In the genomic region with DNA sequence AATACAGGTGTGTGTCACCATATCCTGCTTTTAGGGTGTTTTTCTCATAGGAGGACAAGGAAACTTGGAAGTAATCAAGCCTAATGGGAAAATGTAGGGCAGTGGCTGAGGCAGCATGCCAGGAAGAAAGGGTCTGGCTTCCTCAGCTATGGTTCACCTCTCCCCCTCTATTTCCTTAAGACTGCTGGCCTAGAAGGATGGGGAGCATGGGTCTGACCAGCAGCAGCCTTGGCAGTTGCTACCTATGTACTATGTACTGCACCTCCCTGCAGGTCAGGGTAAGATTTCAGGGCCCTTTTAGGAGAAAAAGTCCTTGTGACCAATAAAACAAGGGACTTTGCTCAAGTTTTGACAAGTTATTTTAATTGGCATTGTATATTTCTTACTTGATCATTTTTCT, we compare ENCODE assay signal across 10 mouse cellular contexts. TPM values are rescaled to one million over a fixed set of nuclear protein-coding genes. Genes with fewer than 3 reads are reported as not detected.
DNase-seq lines count a peak whose midpoint lies in the region; ATAC-seq and TF ChIP-seq lines count a peak whose summit lies in the region.
"Had no signal": no experiment of that assay in that cellular context is flagged by ENCODE, and none has a peak within 500 bp of the region (broad histone marks: within the 10 kb centered on the region; RNA-seq: fewer than 3 reads in every experiment).

No protein-coding gene starts in this region.

- no peak overlapping the region for H3K9ac ChIP-seq in heart, adult 2 months (ENCODE audit: low read depth, low read length)
- no peak overlapping the region for H3K9ac ChIP-seq in hindbrain, embryonic 11.5 days (ENCODE audit: low read depth, low read length)

- TF ChIP-seq POLR2A in heart, adult 2 months (IDR thresholded peaks at IDR 0.05; ENCODE audit: insufficient read depth, low read depth, low read length) = no peak

- peaks cover 48% of the 10 kb centered on the region for H3K36me3 ChIP-seq in heart, embryonic 10.5 days
- peaks cover 7% of the 10 kb centered on the region for H3K36me3 ChIP-seq in heart, adult 2 months (ENCODE audit: control insufficient read depth, insufficient read depth, low read length)
- peaks cover 67% of the 10 kb centered on the region for H3K36me3 ChIP-seq in G1E (replicated peaks)
- peaks cover 4% of the 10 kb centered on the region; the same call in 1 of the 2 replicates for H3K36me3 ChIP-seq in hindbrain, embryonic 11.5 days (ENCODE audit: control insufficient read depth, insufficient read depth, low read length)
- peaks cover 34% of the 10 kb centered on the region for H3K36me3 ChIP-seq in macrophage (ENCODE audit: inconsistent target)

- peaks cover 13% of the 10 kb centered on the region for H3K4me1 ChIP-seq in heart, embryonic 10.5 days
- peaks cover 5% of the 10 kb centered on the region for H3K4me1 ChIP-seq in heart, adult 2 months (ENCODE audit: control insufficient read depth, insufficient read depth, low read length)
- peaks cover 27% of the 10 kb centered on the region for H3K4me1 ChIP-seq in G1E (ENCODE audit: insufficient read depth, low read depth, low read length)
- H3K4me1 ChIP-seq in hindbrain, embryonic 11.5 days (replicated peaks; ENCODE audit: control insufficient read depth, insufficient read depth, low read length) = no peaks in the 10 kb centered on the region

- no peak overlapping the region for H3K27ac ChIP-seq in heart, embryonic 10.5 days
- H3K27ac ChIP-seq in heart, adult 2 months = no peak overlapping the region
- no peak overlapping the region for H3K27ac ChIP-seq in hindbrain, embryonic 11.5 days (ENCODE audit: low read depth, low read length)
- H3K27ac ChIP-seq in macrophage = no peak overlapping the region

- peak overlapping the region; percentile 95; the same call in 1 of the 2 replicates for H3K4me2 ChIP-seq in hindbrain, embryonic 11.5 days (replicated peaks; ENCODE audit: low read depth, low read length)

- H3K4me3 ChIP-seq in heart, embryonic 10.5 days = peak overlapping the region; percentile 90
- no peak overlapping the region for H3K4me3 ChIP-seq in heart, adult 2 months
- H3K4me3 ChIP-seq in G1E (ENCODE audit: low read depth, low read length) (peak overlapping the region; percentile 87; the same call in 1 of the 2 replicates), macrophage (ENCODE audit: inconsistent target) (peak overlapping the region; percentile 57)
- no peak overlapping the region for H3K4me3 ChIP-seq in hindbrain, embryonic 11.5 days (ENCODE audit: low read depth, low read length)

- H3K79me2 ChIP-seq in heart, adult 2 months (replicated peaks; ENCODE audit: control insufficient read depth, insufficient read depth, low read length) = no peaks in the 10 kb centered on the region
- H3K79me2 ChIP-seq in macrophage (ENCODE audit: inconsistent target) = peaks cover 39% of the 10 kb centered on the region

- intact Hi-C loops in heart, adult 2 months (cut with DNase I) = loop anchor here (2.0 to 5.0 kb wide), 4 partner anchors 57 to 239 kb away; a partner anchor contains a TSS

- no peak for TF ChIP-seq CTCF in heart, adult 2 months (IDR thresholded peaks at IDR 0.05)
- TF ChIP-seq CTCF in G1E (IDR thresholded peaks at IDR 0.05; ENCODE audit: low read depth, low read length) = no peak

- TF ChIP-seq EP300 in heart, adult 2 months (IDR thresholded peaks at IDR 0.05; ENCODE audit: insufficient read depth, low read depth, low read length) = no peak

- H3K9me3 ChIP-seq in heart, embryonic 10.5 days = no peaks in the 10 kb centered on the region
- no peaks in the 10 kb centered on the region for H3K9me3 ChIP-seq in G1E (replicated peaks)
- no peaks in the 10 kb centered on the region for H3K9me3 ChIP-seq in hindbrain, embryonic 11.5 days (ENCODE audit: control insufficient read depth, low read length)

- no peaks in the 10 kb centered on the region for H3K27me3 ChIP-seq in heart, embryonic 10.5 days (ENCODE audit: insufficient read depth, poor library complexity, severe bottlenecking)
- no peaks in the 10 kb centered on the region for H3K27me3 ChIP-seq in heart, adult 2 months (ENCODE audit: control insufficient read depth, insufficient read depth, low read length)
- no peaks in the 10 kb centered on the region for H3K27me3 ChIP-seq in G1E (ENCODE audit: insufficient read depth, low read length)
- no peaks in the 10 kb centered on the region for H3K27me3 ChIP-seq in hindbrain, embryonic 11.5 days (ENCODE audit: control insufficient read depth, insufficient read depth, low read length)

- DNase-seq in heart, embryonic 10.5 days (ENCODE audit: low spot score) = no peak
- no peak for DNase-seq in heart, adult 2 months
- no peak for DNase-seq in G1E (ENCODE audit: low spot score)
- no peak for DNase-seq in hindbrain, embryonic 11.5 days (ENCODE audit: low spot score)
- no peak for DNase-seq in spleen, postnatal 36 days (ENCODE audit: low spot score in 2 of 2)
- DNase-seq in adrenal gland, postnatal 36 days = no peak
- DNase-seq in embryo, embryonic 11 days = no peak
- DNase-seq: kidney, postnatal 14 days; retina, postnatal 1 day had no signal

- ATAC-seq in G1E (ENCODE audit: extremely low read depth, insufficient number of reproducible peaks, low FRiP score, poor library complexity, severe bottlenecking) = no peak
- no peak for ATAC-seq in hindbrain, embryonic 11.5 days (ENCODE audit: low FRiP score)

RNA-seq across cellular contexts. Expression of a gene that starts 0.8 kb away (rescaled TPM):
- polyA plus RNA-seq in heart, embryonic 10.5 days (2016; fragmentation: Nextera tagmentation; extraction: Ambion mirVana) = 73.7 and 78.3 TPM in 2 replicates
- 10 to 100 TPM; 44.1 to 47.6 TPM for total RNA-seq in heart, adult 2 months (2021)
- 124 and 128 TPM in 2 replicates for polyA plus RNA-seq in heart, adult 2 months (2012; rRNA removed)
- total RNA-seq in G1E (2014; fragmentation: Nextera tagmentation) (66.7 and 68.5 TPM in 2 replicates), G1E (2017) (56.3 and 68.6 TPM in 2 replicates)
- polyA plus RNA-seq in G1E (2012) (106 and 122 TPM in 2 replicates), macrophage (2018) (26.9 to 46.4 TPM (median 35.9 TPM) in 3 replicates)
- polyA plus RNA-seq in hindbrain, embryonic 11.5 days (2014; fragmentation: Nextera tagmentation; extraction: Ambion mirVana) = 19.2 and 22.3 TPM in 2 replicates
- 100 to 1,000 TPM; 190 to 547 (median 342) TPM for total RNA-seq in macrophage (2018; cell fraction: chromatin; rRNA removed)
- 10 to 100 TPM; 22.6 to 51.7 (median 29.9) TPM for total RNA-seq in macrophage (2018; cell fraction: cytosol; rRNA removed)
- 100 to 1,000 TPM in 21 of 26 experiments, 10 to 100 TPM in 5; 56.2 to 292 (median 135) TPM for total RNA-seq in macrophage (2018; cell fraction: nucleus; rRNA removed)
- total RNA-seq in adrenal gland, postnatal 36 days (2021) = 100 to 1,000 TPM; 109 to 121 TPM

RNA-seq across cellular contexts. Expression of a gene that starts 18.5 kb away (rescaled TPM):
- polyA plus RNA-seq in heart, embryonic 10.5 days (2016; fragmentation: Nextera tagmentation; extraction: Ambion mirVana) = 4.5 TPM in 2 replicates
- 1 to 10 TPM; 5.4 to 5.9 TPM for total RNA-seq in heart, adult 2 months (2021)
- 8.0 and 8.2 TPM in 2 replicates for polyA plus RNA-seq in heart, adult 2 months (2012; rRNA removed)
- total RNA-seq in G1E (2014; fragmentation: Nextera tagmentation) = 0.58 and 3.0 TPM in 2 replicates
- total RNA-seq in G1E (2017) = 2.1 and 2.6 TPM in 2 replicates
- polyA plus RNA-seq in G1E (2012) = 9.3 and 10.7 TPM in 2 replicates
- 5.3 and 6.3 TPM in 2 replicates for polyA plus RNA-seq in hindbrain, embryonic 11.5 days (2014; fragmentation: Nextera tagmentation; extraction: Ambion mirVana)
- 10 to 100 TPM in 15 of 26 experiments, 1 to 10 TPM in 11; 2.1 to 22.7 (median 11.8) TPM for total RNA-seq in macrophage (2018; cell fraction: chromatin; rRNA removed)
- 1 to 10 TPM; 4.6 to 8.4 (median 6.7) TPM for total RNA-seq in macrophage (2018; cell fraction: cytosol; rRNA removed)
- total RNA-seq in macrophage (2018; cell fraction: nucleus; rRNA removed) = 10 to 100 TPM in 17 of 26 experiments, 1 to 10 TPM in 9; 2.6 to 22.2 (median 11.6) TPM
- 3.3 to 8.3 TPM (median 5.6 TPM) in 3 replicates for polyA plus RNA-seq in macrophage (2018)
- 10 to 100 TPM in 1 of 2 experiments, 1 to 10 TPM in 1; 9.8 to 10.9 TPM for total RNA-seq in adrenal gland, postnatal 36 days (2021)

RNA-seq across cellular contexts. Expression of a gene that starts 28.5 kb away (rescaled TPM):
- 79.9 and 92.8 TPM in 2 replicates for polyA plus RNA-seq in heart, embryonic 10.5 days (2016; fragmentation: Nextera tagmentation; extraction: Ambion mirVana)
- total RNA-seq in heart, adult 2 months (2021) = 10 to 100 TPM; 28.2 to 30.1 TPM
- polyA plus RNA-seq in heart, adult 2 months (2012; rRNA removed) = 53.5 and 58.0 TPM in 2 replicates
- total RNA-seq in G1E (2014; fragmentation: Nextera tagmentation) (40.3 and 59.7 TPM in 2 replicates), G1E (2017) (130 and 175 TPM in 2 replicates)
- polyA plus RNA-seq in G1E (2012) (33.3 and 36.2 TPM in 2 replicates), macrophage (2018) (45.0 to 80.9 TPM (median 72.1 TPM) in 3 replicates)
- polyA plus RNA-seq in hindbrain, embryonic 11.5 days (2014; fragmentation: Nextera tagmentation; extraction: Ambion mirVana) = 104 TPM in 2 replicates
- 100 to 1,000 TPM in 17 of 26 experiments, 10 to 100 TPM in 9; 68.9 to 156 (median 111) TPM for total RNA-seq in macrophage (2018; cell fraction: chromatin; rRNA removed)
- 10 to 100 TPM; 52.4 to 77.9 (median 61.9) TPM for total RNA-seq in macrophage (2018; cell fraction: cytosol; rRNA removed)
- 100 to 1,000 TPM in 19 of 26 experiments, 10 to 100 TPM in 7; 63.3 to 204 (median 110) TPM for total RNA-seq in macrophage (2018; cell fraction: nucleus; rRNA removed)
- total RNA-seq in adrenal gland, postnatal 36 days (2021) = 10 to 100 TPM; 48.2 to 58.0 TPM

RNA-seq across cellular contexts. Expression of a gene that starts 57.8 kb away (rescaled TPM):
- 36.2 and 38.1 TPM in 2 replicates for polyA plus RNA-seq in heart, embryonic 10.5 days (2016; fragmentation: Nextera tagmentation; extraction: Ambion mirVana)
- total RNA-seq in heart, adult 2 months (2021) = 10 to 100 TPM; 22.4 to 28.7 TPM
- 50.5 and 52.0 TPM in 2 replicates for polyA plus RNA-seq in heart, adult 2 months (2012; rRNA removed)
- total RNA-seq in G1E (2014; fragmentation: Nextera tagmentation) (78.5 and 116 TPM in 2 replicates), G1E (2017) (45.0 and 46.1 TPM in 2 replicates)
- polyA plus RNA-seq in G1E (2012) (15.4 and 24.1 TPM in 2 replicates), macrophage (2018) (23.9 to 29.7 TPM (median 29.7 TPM) in 3 replicates)
- polyA plus RNA-seq in hindbrain, embryonic 11.5 days (2014; fragmentation: Nextera tagmentation; extraction: Ambion mirVana) = 52.8 and 53.8 TPM in 2 replicates
- 10 to 100 TPM; 37.6 to 92.8 (median 59.8) TPM for total RNA-seq in macrophage (2018; cell fraction: chromatin; rRNA removed)
- 10 to 100 TPM; 19.9 to 30.5 (median 25.7) TPM for total RNA-seq in macrophage (2018; cell fraction: cytosol; rRNA removed)
- total RNA-seq in macrophage (2018; cell fraction: nucleus; rRNA removed) = 10 to 100 TPM; 32.2 to 67.7 (median 39.0) TPM
- 10 to 100 TPM; 41.8 to 54.3 TPM for total RNA-seq in adrenal gland, postnatal 36 days (2021)

Comparison
In these comparisons a context has a peak if more than half of its experiments do, and no peak if none do; other contexts are left out.
1. H3K4me3 ChIP-seq: peak in heart, embryonic 10.5 days (single experiment), G1E (single experiment) and macrophage (single experiment); none in heart, adult 2 months (single experiment) and hindbrain, embryonic 11.5 days (single experiment).